Mouse (Mus musculus): ENCODE results near the gene Kdr. TPM values are rescaled to one million over a fixed set of nuclear protein-coding genes. Genes with fewer than 3 reads are reported as not detected.

Gene Kdr
- polyA plus RNA-seq, 1 experiment from 2014 or later: 26.3 TPM

DNA sequence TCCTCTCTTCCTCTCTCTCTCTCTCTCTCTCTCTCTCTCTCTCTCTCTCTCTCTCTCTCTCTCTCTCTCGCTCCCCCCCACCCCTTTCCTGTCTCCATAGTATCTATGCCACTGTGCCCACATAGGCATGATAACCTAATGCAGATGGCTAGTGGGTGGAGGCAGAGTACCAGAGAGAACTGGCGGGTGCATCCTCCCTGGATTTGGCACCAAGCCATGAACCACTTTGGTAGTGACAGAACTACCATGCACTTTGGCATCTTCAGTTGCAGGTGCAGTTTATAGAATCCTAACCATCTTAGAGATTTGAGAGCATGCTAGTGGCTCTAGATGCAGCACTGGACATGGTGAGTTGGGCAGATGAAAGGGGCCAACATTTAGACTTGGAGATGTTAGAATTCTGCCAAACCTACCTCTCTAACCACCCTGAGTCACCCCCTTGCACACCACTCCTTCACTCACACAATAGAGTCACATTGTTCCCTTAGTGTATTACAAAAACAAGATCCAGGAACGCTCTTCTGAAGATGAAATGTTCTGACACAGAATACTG lies 23.4 kb downstream of the Kdr start:
- Histone ChIP-seq H3K27me3 (ENCODE audit: insufficient read depth, poor library complexity, severe bottlenecking) (peaks cover 18% of the 10 kb centered on the region), H3K36me3 (no peaks in the 10 kb centered on the region), H3K4me1 (replicated peaks) (peaks cover 12% of the 10 kb centered on the region; the same call in 1 of the 2 replicates), H3K27ac (no peak overlapping the region), H3K9me3 (no peaks in the 10 kb centered on the region), H3K4me3 (no peak overlapping the region)
- DNase-seq (ENCODE audit: low spot score): no peak
- WGBS: 84% methylated on average over 3 of the region's 3 CpGs

DNA sequence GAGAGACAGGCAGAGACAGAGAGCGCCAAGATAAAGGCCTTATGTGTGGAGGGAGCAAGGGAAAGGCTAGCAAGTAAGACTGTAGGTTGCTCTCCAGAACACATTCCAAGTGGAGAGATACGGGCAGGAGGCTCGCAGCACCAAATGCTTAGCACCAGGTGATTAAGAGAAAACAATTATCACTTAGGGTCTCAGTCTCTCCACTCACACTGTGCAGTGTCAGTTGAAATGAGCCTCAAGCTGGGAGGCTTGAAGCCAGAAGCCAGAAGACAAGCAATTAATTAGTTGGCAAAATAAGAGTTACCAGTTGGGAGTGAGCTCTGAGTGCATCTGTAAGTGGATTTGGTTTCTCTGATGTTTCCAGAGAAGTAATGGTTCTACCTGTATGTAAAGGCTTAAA lies 24.0 kb downstream of the Kdr start:
- H3K27ac ChIP-seq: no peak overlapping the region
- H3K9me3 ChIP-seq: no peaks in the 10 kb centered on the region
- H3K4me1 ChIP-seq (replicated peaks): peaks cover 12% of the 10 kb centered on the region; the same call in 1 of the 2 replicates
- H3K4me3 ChIP-seq: no peak overlapping the region
- DNase-seq (ENCODE audit: low spot score): no peak
- no peaks in the 10 kb centered on the region for H3K36me3 ChIP-seq
- peaks cover 22% of the 10 kb centered on the region for H3K27me3 ChIP-seq (ENCODE audit: insufficient read depth, poor library complexity, severe bottlenecking)
- WGBS: 66% methylated on average over 3 of the region's 3 CpGs

- 60% methylated on average over 8 of the region's 8 CpGs for WGBS
- no peaks in the 10 kb centered on the region for H3K9me3 ChIP-seq
- peaks cover 12% of the 10 kb centered on the region; the same call in 1 of the 2 replicates for H3K4me1 ChIP-seq (replicated peaks)
- H3K36me3 ChIP-seq: no peaks in the 10 kb centered on the region
- no peak for DNase-seq (ENCODE audit: low spot score)
- peaks cover 33% of the 10 kb centered on the region for H3K27me3 ChIP-seq (ENCODE audit: insufficient read depth, poor library complexity, severe bottlenecking)
- H3K4me3 ChIP-seq: no peak overlapping the region
- no peak overlapping the region for H3K27ac ChIP-seq
Observed at GRCm38 (mm10) chr5:75952131-75952795, 26.0 kb downstream of the Kdr start.

DNA sequence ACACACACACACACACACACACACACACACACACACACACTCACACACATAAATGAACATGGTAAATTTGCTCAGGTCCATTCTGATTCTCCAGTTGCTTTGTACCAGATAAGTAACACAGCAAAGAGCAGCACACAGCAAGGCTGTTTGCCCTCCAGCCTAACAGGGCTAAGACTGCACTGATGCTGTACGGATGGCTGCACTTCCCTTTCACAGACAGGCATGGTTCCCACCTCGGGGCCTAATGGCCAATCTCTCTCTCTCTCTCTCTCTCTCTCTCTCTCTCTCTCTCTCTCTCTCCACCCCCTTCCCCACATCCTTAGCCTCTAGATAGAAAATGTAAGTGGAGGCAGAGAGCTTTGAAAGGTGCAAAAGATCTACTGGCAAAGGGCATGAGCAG lies 27.4 kb downstream of the Kdr start:
- 39% methylated on average over 2 of the region's 2 CpGs for WGBS
- Histone ChIP-seq H3K4me1 (replicated peaks) (peaks cover 12% of the 10 kb centered on the region; the same call in 1 of the 2 replicates), H3K4me3 (no peak overlapping the region), H3K27ac (no peak overlapping the region), H3K9me3 (no peaks in the 10 kb centered on the region), H3K36me3 (no peaks in the 10 kb centered on the region), H3K27me3 (ENCODE audit: insufficient read depth, poor library complexity, severe bottlenecking) (peaks cover 33% of the 10 kb centered on the region)
- DNase-seq (ENCODE audit: low spot score): no peak

DNA sequence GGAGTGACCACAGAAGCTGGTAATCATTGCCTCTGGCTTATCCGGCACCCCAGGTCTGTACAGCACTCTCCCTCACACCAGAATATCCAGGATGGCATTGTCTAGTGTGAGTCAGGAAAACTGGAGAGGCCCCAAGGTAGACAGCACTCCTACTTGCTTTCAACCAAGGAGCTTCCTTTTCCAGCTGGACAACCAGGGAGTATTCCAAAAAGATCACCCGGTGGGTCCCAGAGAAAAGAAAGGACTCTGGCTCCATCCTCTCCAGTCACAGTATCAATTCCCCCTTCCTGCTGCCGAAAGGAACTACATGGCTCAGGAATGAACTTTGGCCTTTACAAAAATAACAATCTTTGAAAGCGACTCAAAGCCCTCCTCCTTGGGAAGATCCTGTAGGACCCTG lies 32.9 kb downstream of the Kdr start:
- Histone ChIP-seq H3K27me3 (ENCODE audit: insufficient read depth, poor library complexity, severe bottlenecking) (peaks cover 35% of the 10 kb centered on the region), H3K36me3 (no peaks in the 10 kb centered on the region), H3K9me3 (no peaks in the 10 kb centered on the region), H3K4me1 (replicated peaks) (peaks cover 21% of the 10 kb centered on the region), H3K27ac (no peak overlapping the region), H3K4me3 (no peak overlapping the region)
- DNase-seq (ENCODE audit: low spot score): no peak
- WGBS: 62% methylated on average over 4 of the region's 4 CpGs

GRCm38 (mm10) chr5:75943301-75943700 lies 35.0 kb downstream of the Kdr start:
- Histone ChIP-seq H3K4me1 (replicated peaks) (peaks cover 35% of the 10 kb centered on the region), H3K9me3 (no peaks in the 10 kb centered on the region), H3K4me3 (no peak overlapping the region), H3K27me3 (ENCODE audit: insufficient read depth, poor library complexity, severe bottlenecking) (peaks cover 39% of the 10 kb centered on the region), H3K27ac (no peak overlapping the region), H3K36me3 (no peaks in the 10 kb centered on the region)
- WGBS: 95% methylated on average over 6 of the region's 6 CpGs
- no peak for DNase-seq (ENCODE audit: low spot score)

DNA sequence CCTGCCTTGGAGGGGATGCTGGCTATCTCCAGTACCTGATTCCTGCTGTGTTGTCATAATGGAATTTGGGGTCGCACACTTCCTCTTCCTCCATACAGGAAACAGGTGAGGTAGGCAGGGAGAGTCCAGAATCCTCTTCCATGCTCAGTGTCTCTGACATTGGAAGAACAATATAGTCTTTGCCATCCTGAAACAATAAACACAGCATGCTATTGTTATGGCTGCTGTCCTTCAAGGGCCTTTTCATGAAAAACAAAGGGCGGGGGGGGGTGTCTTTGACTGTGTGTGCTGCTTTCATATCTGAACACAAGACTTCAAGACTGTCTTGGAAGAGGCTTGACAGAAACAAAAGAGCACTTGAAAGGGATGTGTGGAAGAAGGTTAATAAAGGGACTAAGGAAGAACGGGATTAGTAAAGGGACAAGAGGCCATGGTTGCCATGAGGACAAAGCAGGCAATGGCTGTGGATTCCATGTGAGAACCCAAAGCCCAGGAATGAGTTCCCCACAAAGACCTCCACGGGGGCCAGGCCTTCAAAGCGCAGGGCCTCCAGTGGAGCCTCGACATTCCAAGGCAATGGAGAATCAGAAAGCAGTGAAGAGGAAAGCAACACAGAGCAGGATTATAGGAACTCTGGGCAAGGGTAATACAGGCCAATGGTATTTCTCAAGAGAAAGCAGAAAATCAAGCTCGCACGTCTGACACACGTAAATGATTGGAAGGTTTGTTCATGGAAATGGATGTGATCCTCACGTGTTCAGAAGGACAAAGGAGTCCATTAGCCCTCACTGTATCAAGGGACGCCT lies 36.3 kb downstream of the Kdr start:
- WGBS: 42% methylated on average over 11 of the region's 11 CpGs
- Histone ChIP-seq H3K4me1 (replicated peaks) (peaks cover 35% of the 10 kb centered on the region), H3K27ac (peak overlapping the region; percentile 53), H3K27me3 (ENCODE audit: insufficient read depth, poor library complexity, severe bottlenecking) (peaks cover 40% of the 10 kb centered on the region), H3K36me3 (no peaks in the 10 kb centered on the region), H3K4me3 (no peak overlapping the region), H3K9me3 (no peaks in the 10 kb centered on the region)
- DNase-seq (ENCODE audit: low spot score): peak; percentile 28

DNA sequence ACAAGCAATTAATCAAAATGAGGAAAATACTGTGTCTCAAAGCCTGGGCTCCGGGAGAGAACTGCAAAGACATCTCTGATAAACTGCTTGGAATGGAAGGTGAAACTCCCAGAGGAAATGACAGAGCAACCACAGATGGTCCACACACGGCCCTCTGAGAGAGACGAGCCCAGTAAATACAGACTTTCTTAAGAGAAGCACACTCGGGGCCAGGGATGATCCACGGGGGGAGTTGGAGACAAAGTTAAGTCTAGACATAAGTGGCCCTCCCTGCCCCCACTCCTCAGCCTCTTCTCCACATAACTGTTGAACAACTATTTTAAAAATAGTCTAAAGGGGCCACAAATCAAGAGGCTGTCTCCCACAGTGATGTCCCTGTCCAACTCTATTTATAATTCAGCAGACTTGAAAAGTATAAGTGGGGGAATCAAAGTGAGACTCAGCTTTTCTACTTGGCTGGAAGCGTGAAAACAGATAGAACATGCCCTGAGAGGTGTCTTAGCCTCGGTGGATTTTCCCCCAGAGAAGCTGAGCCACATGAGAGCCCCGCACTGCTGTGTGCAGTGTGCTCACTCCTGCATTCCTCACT lies 39.0 kb downstream of the Kdr start:
- Histone ChIP-seq H3K27ac (no peak overlapping the region; the same call in 1 of the 2 replicates), H3K36me3 (no peaks in the 10 kb centered on the region), H3K27me3 (ENCODE audit: insufficient read depth, poor library complexity, severe bottlenecking) (peaks cover 31% of the 10 kb centered on the region), H3K4me1 (replicated peaks) (peaks cover 33% of the 10 kb centered on the region), H3K9me3 (no peaks in the 10 kb centered on the region), H3K4me3 (no peak overlapping the region)
- 66% methylated on average over 8 of the region's 8 CpGs for WGBS
- no peak for DNase-seq (ENCODE audit: low spot score)

- Histone ChIP-seq H3K36me3 (no peaks in the 10 kb centered on the region), H3K27me3 (ENCODE audit: insufficient read depth, poor library complexity, severe bottlenecking) (peaks cover 25% of the 10 kb centered on the region), H3K27ac (no peak overlapping the region), H3K4me1 (replicated peaks) (peaks cover 33% of the 10 kb centered on the region), H3K4me3 (no peak overlapping the region), H3K9me3 (no peaks in the 10 kb centered on the region)
- DNase-seq (ENCODE audit: low spot score): no peak
- WGBS: 79% methylated on average over 4 of the region's 4 CpGs
Observed at GRCm38 (mm10) chr5:75938012-75938411, 40.2 kb downstream of the Kdr start.

GRCm38 (mm10) chr5:75936223-75936622 lies 42.0 kb downstream of the Kdr start:
- H3K27ac ChIP-seq: no peak overlapping the region
- no peaks in the 10 kb centered on the region for H3K9me3 ChIP-seq
- no peak for DNase-seq (ENCODE audit: low spot score)
- 77% methylated on average over 6 of the region's 6 CpGs for WGBS
- H3K36me3 ChIP-seq: no peaks in the 10 kb centered on the region
- no peak overlapping the region for H3K4me3 ChIP-seq
- peaks cover 19% of the 10 kb centered on the region for H3K4me1 ChIP-seq (replicated peaks)
- H3K27me3 ChIP-seq (ENCODE audit: insufficient read depth, poor library complexity, severe bottlenecking): peaks cover 25% of the 10 kb centered on the region

DNA sequence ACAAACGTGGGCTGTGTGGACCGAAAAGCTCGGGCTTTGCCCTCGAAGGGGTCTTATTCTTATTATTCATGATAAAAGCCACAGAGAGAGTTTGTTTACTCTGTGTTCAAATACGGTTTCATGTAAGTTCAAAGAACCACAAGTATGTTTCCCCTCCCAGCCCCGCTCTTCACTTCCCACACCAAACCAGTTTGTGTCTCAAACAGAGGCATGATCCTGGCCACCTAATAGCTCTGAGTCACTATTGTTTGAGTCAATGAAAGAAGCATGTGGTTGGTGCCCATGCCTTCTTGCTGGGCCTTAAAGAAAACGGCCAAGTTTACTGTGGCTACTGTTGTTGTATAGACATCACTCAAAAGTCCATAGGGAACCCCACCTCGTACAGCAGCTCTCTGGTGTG lies 43.0 kb downstream of the Kdr start:
- H3K27ac ChIP-seq: no peak overlapping the region
- no peaks in the 10 kb centered on the region for H3K36me3 ChIP-seq
- DNase-seq (ENCODE audit: low spot score): no peak
- peaks cover 20% of the 10 kb centered on the region; the same call in 1 of the 2 replicates for H3K27me3 ChIP-seq (ENCODE audit: insufficient read depth, poor library complexity, severe bottlenecking)
- 88% methylated on average over 8 of the region's 8 CpGs for WGBS
- no peaks in the 10 kb centered on the region for H3K9me3 ChIP-seq
- H3K4me3 ChIP-seq: no peak overlapping the region
- H3K4me1 ChIP-seq (replicated peaks): peaks cover 13% of the 10 kb centered on the region

- no peak for DNase-seq (ENCODE audit: low spot score)
- 85% methylated on average over 10 of the region's 10 CpGs for WGBS
- Histone ChIP-seq H3K4me3 (no peak overlapping the region), H3K9me3 (no peaks in the 10 kb centered on the region), H3K36me3 (no peaks in the 10 kb centered on the region), H3K27me3 (ENCODE audit: insufficient read depth, poor library complexity, severe bottlenecking) (peaks cover 14% of the 10 kb centered on the region; the same call in 1 of the 2 replicates), H3K4me1 (replicated peaks) (peaks cover 3% of the 10 kb centered on the region), H3K27ac (no peak overlapping the region)
Observed at GRCm38 (mm10) chr5:75934201-75934600, 44.1 kb downstream of the Kdr start.

Measured in hindbrain, embryonic 10.5 days (tissue).